Mouse (Mus musculus): ENCODE data around the gene C530008M17Rik.

GRCm38 (mm10) chr5:76651151-76651725 lies 5.1 kb upstream of the C530008M17Rik start:
- TF ChIP-seq CTCF (conservative IDR thresholded peaks at IDR 0.05; ENCODE audit: low read length) = no peak
- TF ChIP-seq POU5F1 (IDR thresholded peaks at IDR 0.05; ENCODE audit: borderline replicate concordance, low read length) = no peak
- TF ChIP-seq NANOG (IDR thresholded peaks at IDR 0.05; ENCODE audit: borderline replicate concordance, low read length) = no peak

Measured in E14TG2a.4 (cell line).